Mouse (Mus musculus) ES-E14 (cell line): ENCODE measurements at regions not wholly inside any gene's neighbourhood (a gene's known extent, or its start where the extent isn't known, plus 50 kb on each side); places are given as distances from the start of the nearest gene placed in this dataset.

Experiments
- CHD2 ChIP-seq: IDR thresholded peaks from 2 replicates; pipeline ENCODE4 v1.6.1; 2014; ENCODE audit warnings: mild to moderate bottlenecking, low read depth, low read length, inconsistent platforms
- HCFC1 ChIP-seq: IDR thresholded peaks from 2 replicates; pipeline ENCODE4 v1.6.1; 2012; ENCODE audit warnings: low read length, inconsistent platforms, borderline replicate concordance; ENCODE audit not compliant: insufficient read depth
- ZNF384 ChIP-seq: IDR thresholded peaks from 2 replicates; pipeline ENCODE4 v1.6.1; 2012; ENCODE audit warnings: low read depth, low read length, inconsistent platforms

- TF ChIP-seq CHD2: no peak
- TF ChIP-seq HCFC1: no peak
- TF ChIP-seq ZNF384: no peak
Measured at GRCm38 (mm10) chr7:82075359-82075758, 83.3 kb upstream of the Bnc1 start.
